Mouse (Mus musculus) heart, postnatal 14 days (tissue): ENCODE data around the gene Brf1. TPM values are rescaled to one million over a fixed set of nuclear protein-coding genes. Genes with fewer than 3 reads are reported as not detected.

Source experiments
- DNase-seq, 2 experiments: peaks; one replicate each; pipeline ENCODE4 v3.0.0; 2021 to 2022
- intact Hi-C: fragments of 180-260 bp; cut with DNase I; formaldehyde crosslinking; loops from one replicate; pipeline ENCODE4 v1.15.1; 2025
- long read RNA-seq, 2 experiments: library from polyadenylated mRNA; stranded (forward); transcript quantifications; one replicate each; pipeline ENCODE4 v2.0.0; 2021
- total RNA-seq, 2 experiments: library from RNA; stranded (reverse); gene quantifications; 2 replicates each; pipeline ENCODE4 v1.2.3; 2021

Brf1 gene
- 10 to 100 TPM; 28.3 to 28.8 TPM for total RNA-seq
- long read RNA-seq, experiment 1, partial matches to known transcripts, result 0 of 8 reads
- long read RNA-seq, experiment 1, other reads (novel, unspliced or antisense), result 8 of 8 reads
- long read RNA-seq, experiment 2, partial matches to known transcripts, result 2 of 9 reads
- long read RNA-seq, experiment 2, other reads (novel, unspliced or antisense), result 7 of 9 reads

DNA sequence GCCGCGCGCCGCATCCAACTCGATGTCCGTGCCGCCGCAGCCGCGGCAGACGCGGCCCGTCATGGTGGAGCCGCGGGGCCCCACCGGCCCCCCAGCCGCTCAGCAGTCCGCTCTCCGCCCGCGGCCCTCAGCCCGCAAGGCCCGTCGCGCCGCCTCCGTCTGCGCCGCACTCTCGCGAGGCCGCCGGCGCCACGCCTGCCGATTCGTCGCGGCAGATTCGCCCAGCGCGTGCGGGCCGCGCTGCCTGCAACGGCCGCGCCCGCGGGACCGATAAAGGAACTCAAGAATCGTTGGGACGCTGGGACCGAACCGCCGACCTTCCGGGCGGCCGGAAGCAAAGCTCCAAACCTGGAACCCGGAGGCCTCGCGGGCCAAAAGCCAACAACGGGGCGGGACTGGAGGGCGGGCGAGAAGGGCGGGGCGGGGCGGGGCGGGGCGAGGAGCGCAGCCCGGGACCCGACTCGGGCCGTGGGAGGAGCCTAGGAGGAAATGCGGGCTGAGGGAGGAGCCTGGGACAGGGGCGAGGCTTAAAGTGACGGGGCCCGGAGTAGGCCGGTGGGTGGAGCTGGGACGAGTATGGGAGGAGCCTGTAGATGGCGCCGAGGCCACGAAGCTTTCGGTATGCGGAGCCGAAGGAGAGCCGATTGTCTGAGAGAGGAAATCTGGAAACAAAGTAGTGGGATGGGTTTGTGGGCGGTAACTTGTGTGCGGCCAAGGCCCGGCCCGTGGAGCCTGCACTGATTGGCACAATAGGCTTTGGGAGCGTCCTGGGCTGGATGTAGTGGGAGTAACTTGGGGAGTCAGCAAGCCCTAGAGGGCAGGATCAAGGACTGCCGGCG is at the start of gene Brf1:
Gene Brf1 (minus strand): TSS at position 411 of the 839 bp plus-strand sequence.
- intact Hi-C loops, result no loop called here
- DNase-seq, result peak; percentile 95 to 97

DNA sequence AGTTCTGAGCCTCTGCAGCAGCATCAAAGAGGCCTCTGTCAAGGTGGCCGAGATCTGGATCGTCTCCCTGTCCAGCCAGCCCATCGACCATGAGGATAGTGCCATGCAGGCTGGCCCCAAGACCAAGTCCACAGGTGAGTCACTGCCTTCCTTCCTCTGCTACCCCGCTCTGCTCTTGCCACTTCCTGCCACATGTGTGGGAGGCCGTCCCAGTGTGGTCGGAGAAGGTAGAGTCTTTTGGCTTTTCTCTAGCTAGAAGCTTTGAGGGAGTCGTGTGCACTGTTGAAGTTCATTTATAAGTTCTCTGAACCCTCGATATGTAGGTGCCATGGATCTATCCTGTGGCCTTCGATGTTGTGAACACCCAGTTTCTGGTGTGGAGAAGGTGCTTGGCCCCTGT is 49.3 kb upstream of the Brf1 start:
- DNase-seq, result no peak
- intact Hi-C loops, result no loop called here

DNA sequence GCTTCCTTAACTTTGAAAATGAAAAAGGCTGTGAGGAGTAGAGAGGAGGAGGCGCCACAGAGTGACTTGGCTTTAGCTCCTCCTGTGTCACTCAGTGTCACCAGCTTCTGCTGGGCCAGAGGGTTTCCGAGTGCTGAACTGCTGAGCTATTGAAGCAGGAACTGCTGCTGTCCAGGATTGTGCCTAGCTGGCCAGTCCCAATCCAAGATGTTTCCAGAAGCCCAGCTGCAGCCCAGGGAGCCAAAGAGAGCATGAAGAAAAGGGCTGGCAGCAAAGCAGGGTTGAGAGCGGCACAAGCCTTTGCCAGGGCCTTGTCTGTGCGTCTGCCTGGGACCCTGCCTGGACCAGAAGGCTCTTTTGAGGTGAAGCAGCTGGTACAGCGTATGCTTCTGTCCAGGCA is 47.6 kb upstream of the Brf1 start:
- no peak for DNase-seq
- intact Hi-C loops, result no loop called here

DNA sequence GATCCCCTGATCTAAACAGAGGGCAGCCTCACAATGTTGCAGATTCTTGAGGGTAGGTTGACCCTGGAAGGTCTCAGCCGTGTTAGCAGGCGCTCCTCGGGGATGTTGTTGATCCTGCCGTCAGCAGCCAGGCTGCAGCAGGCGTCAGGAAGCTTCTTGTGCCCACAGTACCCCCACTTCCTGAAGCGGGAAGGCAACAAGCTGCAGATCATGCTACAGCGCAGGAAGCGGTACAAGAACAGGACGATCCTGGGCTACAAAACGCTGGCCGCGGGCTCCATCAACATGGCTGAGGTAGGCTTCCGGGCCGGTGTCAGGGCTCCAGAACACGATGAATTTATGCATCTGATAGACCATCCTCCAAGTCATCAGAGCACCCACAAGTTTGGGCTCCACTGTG is 46.4 kb upstream of the Brf1 start:
- no peak for DNase-seq
- intact Hi-C loops, result no loop called here

DNA sequence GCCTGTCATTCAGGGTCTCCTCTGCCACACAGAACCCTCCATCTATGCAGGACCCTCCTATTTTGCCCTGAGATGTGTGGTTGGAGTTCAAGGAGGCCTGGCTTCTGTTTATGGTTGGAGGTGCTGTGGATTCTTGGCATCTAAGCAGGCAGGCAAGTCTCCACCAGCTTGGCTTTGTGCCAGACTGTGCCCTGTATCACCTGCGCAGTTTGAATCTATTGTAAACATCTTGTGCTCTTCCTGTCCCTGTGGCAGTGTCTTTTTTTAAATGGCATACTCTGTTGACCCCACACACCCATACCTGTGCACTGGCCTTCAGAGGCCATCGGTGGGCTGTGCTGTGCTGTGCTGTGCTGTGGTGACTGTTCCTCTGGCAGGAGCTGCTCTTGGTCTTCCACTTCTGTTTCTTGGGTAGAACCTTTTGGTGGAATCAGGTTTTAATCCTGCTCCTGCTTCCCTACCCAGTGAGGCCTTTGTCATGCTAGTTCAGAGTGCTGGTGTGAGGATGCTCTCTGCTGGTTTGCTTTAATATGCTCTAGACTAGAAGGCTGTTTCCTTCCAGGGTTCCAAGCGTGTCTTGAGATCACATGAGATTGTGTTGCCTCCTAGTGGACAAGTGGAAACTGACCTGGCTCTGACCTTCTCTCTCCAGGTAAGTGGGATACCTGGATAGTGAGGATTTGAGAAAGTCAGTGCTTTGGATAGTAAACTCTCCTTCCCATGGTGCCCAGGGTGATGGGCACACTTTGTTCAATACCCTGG is 44.6 kb upstream of the Brf1 start:
- intact Hi-C loops, result loop anchor here (2.0 kb wide), 1 partner anchor 40 kb away; no protein-coding TSS in a partner anchor

DNA sequence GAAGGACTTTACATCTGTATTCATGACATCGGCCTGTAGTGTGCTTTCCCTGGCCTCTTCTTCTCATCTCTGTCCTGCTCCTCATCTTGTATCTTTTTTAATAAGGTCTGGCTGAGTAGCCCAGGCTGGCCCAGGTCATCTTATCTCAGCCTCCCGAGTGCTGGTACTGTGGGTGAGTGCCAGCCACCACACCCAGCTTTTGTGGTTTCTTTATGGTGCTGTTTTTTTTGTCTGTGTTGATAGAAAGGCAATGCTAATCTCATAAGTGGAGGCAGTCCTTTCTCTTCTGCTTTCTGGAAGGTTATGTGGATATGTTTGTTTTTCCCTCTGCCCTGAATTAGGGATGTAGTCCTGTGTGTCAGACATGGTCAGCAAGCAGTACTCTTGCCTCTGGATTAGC is 42.0 kb upstream of the Brf1 start:
- no peak for DNase-seq
- intact Hi-C loops, result no loop called here

More for the DNA sequence above, 44.6 kb upstream of the Brf1 start:
- DNase-seq, result peak; percentile 30 to 53

DNA sequence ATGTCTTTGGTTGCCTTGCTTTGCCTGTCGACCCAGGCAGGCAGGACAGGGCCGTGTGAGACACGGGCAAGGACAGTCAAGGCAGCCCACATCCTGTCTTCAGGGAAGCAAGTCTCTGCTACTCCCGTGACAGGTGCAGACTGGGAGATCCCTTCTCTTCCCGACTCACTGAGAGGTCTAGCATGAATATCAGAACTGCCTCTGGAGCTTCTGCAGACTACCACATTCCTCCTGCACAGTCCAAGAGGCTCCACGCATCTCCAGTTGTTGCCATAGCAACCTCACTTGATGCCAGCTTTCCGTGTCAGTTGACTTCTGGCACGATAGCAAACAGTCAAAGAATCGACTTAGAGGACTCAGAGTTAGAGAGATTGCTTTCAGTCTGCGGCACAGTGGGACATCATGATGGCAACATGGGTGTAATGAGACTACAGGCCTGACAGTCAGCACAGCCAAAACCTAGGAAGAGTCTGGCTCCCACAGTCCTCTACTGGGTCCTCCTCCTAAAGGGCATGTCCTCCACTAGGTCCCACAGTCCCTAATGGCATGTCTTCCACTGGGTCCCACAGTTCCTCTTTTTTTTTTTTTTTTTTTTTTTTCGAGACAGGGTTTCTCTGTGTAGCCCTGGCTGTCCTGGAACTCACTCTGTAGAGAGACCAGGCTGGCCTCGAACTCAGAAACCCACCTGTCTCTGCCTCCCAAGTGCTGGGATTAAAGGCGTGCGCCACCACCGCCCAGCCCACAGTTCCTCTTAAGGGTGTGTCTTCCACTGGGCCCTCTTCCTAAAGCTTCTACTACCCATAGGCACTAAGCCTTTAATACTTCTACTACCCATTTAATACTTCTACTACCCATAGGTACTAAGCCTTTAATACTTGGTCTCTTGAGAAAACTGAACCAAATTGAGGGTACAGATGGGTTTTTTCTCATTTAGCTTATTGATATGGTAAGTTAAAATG is 41.3 kb upstream of the Brf1 start:
- DNase-seq, result peak in 1 of 2 experiments; percentile 48
- intact Hi-C loops, result no loop called here

DNA sequence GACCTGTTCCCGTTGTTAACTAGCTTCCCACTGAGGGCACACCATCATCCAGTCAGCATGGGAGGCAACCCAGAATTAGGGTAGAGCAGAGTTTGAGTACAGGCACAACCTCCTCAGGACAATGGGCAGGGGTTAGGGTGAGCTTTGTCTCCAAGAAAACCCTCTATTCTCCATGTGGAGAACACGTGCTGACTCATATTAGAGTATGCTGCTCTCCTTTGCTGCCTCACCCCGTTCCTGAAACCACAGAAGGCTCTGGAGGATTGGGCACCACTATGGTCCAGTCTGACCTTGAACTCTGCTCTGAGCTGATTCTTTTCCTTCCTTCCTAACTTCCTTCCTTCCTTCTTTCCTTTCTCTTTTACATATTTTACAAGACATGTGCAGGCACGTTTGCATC is 37.9 kb upstream of the Brf1 start:
- no peak for DNase-seq
- intact Hi-C loops, result no loop called here

DNA sequence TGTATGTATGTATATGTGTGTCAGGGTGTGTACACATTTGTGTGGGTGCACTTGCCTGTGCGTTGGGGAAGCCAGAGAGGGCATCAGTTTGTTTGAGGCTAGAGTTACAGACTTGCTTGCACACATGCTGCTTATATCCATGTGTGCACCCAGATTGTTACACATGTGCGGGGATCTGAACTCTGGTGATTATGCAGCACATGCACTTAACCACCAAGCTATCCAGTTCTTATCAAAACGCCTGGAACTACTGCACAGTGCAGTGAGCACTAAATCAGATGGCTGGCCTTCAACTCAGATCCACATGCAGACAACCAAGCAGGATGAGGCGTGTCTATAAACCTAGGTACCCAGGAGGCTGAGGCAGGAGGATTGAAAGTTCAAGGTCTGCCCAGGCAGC is 36.5 kb upstream of the Brf1 start:
- intact Hi-C loops, result no loop called here
- DNase-seq, result no peak

DNA sequence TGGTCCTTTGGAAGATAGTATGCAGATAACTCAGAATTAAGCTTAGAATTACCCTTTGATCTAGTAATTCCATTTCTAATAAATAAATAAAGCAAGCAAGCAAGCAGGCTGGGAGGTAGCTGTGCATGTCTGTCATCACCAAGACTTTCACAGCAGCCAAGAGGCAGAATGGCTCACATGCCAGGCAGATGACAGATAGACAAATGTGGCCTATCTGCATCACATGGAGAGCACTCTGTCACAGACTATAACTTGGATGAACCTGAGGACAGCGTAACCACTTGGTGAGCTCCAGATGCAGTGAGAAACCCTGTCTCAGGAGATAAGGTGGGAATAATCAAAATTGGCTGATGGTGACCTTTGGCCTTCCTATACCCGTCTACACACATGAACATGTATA is 34.6 kb upstream of the Brf1 start:
- intact Hi-C loops, result no loop called here
- no peak for DNase-seq

DNA sequence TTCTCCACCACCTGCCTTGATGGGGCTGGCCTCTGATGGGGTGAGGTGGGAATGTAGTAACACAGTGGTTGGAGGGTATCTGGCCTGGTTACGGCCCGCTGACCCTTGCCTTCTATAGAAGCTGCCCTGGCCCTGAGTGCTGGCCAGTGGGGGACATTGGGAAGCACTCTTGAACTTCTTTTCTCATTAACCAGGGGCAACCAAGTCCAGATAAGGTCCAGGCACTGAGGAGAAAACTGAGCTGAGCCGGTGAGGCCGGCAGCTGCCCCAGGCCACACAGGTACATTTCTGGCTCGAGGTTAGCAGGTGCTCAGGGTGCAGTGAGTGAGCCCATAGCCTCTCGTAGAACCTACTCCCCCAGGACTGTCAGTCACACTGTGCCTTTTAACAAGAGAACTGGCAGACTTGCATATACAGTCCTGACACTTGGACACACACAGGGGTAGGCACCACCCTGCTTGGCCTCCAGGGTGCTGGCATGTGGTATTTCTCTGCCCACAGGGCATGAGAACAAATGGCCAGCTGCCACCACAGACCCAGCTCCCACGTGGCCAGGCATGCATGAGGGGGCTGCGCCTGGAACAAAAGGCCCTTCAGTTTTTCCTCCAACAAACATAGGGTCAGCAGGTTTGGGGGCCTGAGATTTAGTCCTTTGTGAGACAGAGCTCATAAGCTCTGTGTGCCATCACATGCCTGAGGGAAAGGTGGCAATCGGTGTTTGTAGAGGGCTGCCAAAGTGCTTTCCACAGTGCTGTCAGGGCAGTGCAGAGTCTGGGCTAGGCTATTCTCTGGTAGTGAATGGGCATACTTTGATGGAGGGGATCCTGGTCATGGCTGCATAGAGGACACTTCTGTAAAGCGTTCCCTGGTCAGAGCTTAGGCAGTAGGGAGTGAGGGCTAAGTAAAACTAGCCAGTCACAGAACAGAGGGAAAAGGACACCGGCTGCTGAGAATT is 32.1 kb upstream of the Brf1 start:
- peak; percentile 44 to 52 for DNase-seq
- intact Hi-C loops, result no loop called here

DNA sequence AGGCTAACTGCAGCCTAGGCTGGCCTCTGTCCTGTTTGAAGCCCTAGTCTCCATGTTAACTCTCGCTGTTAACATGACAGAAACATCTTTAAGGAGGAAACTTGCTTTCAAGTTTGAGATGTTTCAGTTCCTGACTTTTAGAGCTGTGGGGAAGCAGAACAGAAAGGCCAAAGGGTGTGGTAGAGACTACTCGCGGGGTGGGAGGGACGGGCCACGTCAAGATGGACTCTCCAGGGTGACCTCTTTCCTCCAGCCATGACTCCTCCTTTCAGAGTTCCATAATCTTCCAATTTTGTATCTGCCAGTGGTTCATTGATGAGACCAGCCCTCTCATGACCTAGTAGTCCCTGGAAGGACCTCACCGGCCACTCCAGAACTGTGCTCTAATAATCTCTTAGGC is 30.9 kb upstream of the Brf1 start:
- DNase-seq, result no peak
- intact Hi-C loops, result no loop called here

DNA sequence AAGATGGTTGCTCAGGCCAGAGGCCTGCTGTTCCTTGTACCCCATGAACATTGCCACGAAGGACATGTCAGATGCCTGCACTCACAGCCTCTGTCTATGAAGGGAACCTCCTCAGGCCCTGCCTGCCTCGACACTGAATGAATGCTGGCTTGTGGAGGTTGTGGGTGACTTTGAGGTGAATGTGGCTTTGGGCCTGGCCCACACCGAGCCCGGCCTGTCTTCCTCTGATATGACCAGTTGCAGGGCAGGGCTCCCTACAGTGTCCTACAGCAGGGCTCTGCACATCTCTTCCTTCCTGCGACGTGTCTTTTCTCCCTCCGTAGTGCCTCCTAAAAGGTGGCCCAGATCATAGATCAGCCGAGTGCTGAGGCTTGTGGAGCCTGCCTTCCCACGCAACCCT is 30.5 kb upstream of the Brf1 start:
- intact Hi-C loops, result no loop called here
- DNase-seq, result no peak

DNA sequence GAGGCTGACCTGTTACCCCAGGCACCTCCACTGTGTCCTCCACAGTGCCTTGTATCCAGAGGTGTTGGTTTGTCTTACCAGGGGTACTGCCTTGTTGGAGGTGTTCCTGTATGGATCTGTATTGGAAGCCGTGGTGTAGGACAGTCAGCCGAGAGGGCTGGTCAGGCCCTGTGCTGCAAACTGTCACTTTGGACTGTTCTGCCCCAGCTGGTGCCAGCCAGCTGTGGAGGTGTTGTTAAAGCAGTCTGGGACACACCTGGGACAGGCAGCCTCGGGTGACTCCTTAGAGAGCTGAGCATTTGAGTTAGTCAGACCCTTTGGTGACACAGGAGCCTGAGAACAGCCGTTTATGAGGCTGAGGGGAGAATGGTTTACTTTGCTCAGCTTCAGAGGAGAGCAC is 29.5 kb upstream of the Brf1 start:
- intact Hi-C loops, result no loop called here
- DNase-seq, result no peak

DNA sequence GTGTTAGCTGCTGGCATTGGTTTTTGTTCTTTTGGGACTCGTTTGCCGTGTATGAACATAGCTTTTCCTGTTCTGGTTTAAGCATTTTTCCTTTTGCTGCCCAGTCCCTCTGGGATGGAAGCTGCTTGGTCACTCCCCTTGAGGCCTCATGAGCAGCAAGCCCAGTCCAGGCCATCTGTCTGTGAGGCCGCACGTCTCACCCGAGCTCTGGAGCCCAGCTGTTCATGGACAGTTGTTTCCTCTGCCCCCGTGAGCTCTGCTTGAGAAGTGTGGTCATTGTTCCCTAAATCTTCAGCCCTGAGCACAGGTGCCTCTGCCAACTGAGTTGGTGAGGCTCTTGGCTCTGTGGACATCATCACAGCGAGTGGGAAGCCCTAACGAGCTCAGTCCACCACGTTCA is 28.4 kb upstream of the Brf1 start:
- peak in 1 of 2 experiments; percentile 37 for DNase-seq
- intact Hi-C loops, result no loop called here

DNA sequence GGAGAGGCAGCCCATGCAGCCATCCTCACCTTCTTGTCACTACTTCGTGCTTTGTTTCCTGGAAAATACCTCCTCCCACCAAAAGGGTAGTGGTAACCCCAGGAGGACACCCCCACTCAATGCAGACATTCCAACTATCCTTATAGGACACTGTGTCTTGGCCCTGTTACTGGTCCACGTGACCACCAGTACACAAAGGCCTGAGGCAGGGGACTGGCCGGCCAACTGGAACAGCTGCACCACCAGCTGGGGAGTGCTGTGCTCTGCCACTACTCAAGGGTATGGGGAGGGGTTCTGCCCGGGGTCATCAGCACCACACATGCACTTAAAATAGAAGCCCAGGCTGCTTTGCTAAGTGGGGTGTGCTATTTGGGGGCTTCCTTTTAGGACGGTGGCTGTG is 27.6 kb upstream of the Brf1 start:
- intact Hi-C loops, result no loop called here
- no peak for DNase-seq

DNA sequence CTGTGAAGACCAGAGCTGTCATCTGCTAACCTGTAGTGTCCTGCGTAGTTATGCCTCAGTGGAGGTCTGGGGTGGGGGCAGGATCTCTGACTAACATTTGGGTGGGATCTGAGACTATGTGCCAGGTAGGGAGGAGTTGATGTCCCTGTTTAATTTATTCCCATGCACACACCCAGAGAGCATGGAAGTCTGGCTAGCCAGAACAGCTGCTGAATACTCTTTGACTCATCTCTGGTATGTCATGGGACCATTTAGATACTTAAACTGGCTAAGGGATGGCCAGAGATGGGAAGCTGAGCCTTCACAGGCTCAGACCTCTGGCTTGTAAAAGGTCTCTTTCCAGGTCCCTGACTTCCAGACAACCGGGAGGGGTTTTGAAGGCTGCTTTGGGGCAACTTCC is 27.0 kb upstream of the Brf1 start:
- intact Hi-C loops, result no loop called here
- DNase-seq, result no peak

DNA sequence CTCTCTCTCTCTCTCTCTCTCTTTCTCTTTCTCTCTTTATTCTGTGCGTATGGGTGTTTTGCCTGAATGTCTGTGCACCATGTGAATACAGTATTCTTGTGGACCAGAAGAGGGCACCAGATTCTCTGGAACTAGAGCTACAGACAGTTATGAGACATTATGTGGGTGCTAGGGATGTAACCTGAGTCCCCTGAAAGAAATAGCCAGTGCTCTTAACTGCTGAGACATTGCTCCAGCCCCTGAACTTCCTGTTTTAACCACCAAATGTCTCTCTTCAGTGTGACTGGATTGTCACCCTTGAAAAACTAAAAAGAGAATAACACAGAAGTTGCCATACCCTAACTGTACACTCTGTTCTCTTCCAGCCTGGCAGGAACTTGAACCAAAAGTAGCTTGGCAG is 26.1 kb upstream of the Brf1 start:
- intact Hi-C loops, result no loop called here
- no peak for DNase-seq

DNA sequence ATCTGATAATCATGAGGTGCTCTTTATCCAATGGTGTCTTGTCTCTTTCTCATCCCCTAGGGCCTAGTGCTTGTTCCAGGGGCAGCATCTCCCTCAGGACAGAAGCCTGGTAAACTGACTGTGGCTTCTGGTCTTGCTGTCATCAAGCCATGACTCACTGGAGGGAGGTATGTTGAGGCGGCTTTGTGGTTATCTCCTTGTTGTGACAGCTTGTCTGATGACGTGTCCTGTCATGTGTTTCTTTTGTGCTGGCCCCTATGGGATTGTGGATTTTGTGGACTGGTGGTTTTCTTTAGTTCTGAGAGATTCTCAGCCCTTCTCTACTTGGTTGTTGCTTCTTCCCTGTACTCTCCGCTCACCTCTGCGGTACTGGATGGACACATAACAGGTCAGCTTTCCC is 22.6 kb upstream of the Brf1 start:
- no peak for DNase-seq
- intact Hi-C loops, result no loop called here
